In the genomic region with DNA sequence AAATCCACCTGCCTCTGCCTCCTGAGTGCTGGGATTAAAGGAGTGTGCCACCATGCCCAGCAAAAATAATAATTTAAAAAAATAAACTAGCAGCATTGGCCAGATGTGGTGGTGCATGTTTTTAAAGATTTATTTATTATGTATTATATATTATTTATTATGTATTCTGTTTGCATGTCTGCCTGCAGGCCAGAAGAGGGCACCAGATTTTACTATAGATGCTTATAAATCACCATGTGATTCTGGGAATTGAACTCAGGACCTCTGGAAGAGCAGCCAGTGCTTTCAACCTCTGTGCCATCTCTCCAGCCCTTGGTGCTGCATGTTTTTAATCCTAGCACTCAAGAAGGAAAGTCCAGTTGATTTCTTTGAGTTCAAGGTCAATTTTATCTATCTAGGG, we compare ENCODE assay signal across 25 mouse cellular contexts.
DNase-seq lines count a peak whose midpoint lies in the region; ATAC-seq and TF ChIP-seq lines count a peak whose summit lies in the region.
"Had no signal": no experiment of that assay in that cellular context is flagged by ENCODE, and none has a peak within 500 bp of the region (broad histone marks: within the 10 kb centered on the region; RNA-seq: fewer than 3 reads in every experiment).

No protein-coding gene starts in this region.

- no peak overlapping the region for H3K4me3 ChIP-seq in hindbrain, postnatal 0 days (ENCODE audit: low read length)
- H3K4me3 ChIP-seq in hindbrain, embryonic 11.5 days (ENCODE audit: low read depth, low read length), result no peak overlapping the region
- H3K4me3 ChIP-seq in liver, postnatal 0 days (ENCODE audit: low read depth, low read length), result no peak overlapping the region
- no peak overlapping the region for H3K4me3 ChIP-seq in liver, embryonic 12.5 days
- H3K4me3 ChIP-seq: embryonic facial prominence, embryonic 13.5 days; erythroblast, embryonic 14.5 days; hindbrain, embryonic 13.5 days; limb, embryonic 12.5 days; liver, embryonic 13.5 days; midbrain, embryonic 12.5 days had no signal

- H3K9me3 ChIP-seq in hindbrain, postnatal 0 days (ENCODE audit: low read length), result no peaks in the 10 kb centered on the region
- H3K9me3 ChIP-seq in hindbrain, embryonic 11.5 days (ENCODE audit: control insufficient read depth, low read length), result no peaks in the 10 kb centered on the region
- no peaks in the 10 kb centered on the region for H3K9me3 ChIP-seq in liver, postnatal 0 days (ENCODE audit: low read length)
- no peaks in the 10 kb centered on the region for H3K9me3 ChIP-seq in liver, embryonic 12.5 days (replicated peaks)
- H3K9me3 ChIP-seq: embryonic facial prominence, embryonic 13.5 days; hindbrain, embryonic 13.5 days; limb, embryonic 12.5 days; liver, embryonic 13.5 days; midbrain, embryonic 12.5 days had no signal

- H3K4me1 ChIP-seq in hindbrain, postnatal 0 days (ENCODE audit: insufficient read depth, low read length), result no peaks in the 10 kb centered on the region
- H3K4me1 ChIP-seq in hindbrain, embryonic 11.5 days (replicated peaks; ENCODE audit: control insufficient read depth, insufficient read depth, low read length), result peaks cover 4% of the 10 kb centered on the region; the same call in 1 of the 2 replicates
- H3K4me1 ChIP-seq in liver, postnatal 0 days (ENCODE audit: insufficient read depth), result peaks cover 17% of the 10 kb centered on the region
- H3K4me1 ChIP-seq in liver, embryonic 12.5 days, result peaks cover 38% of the 10 kb centered on the region

- no peaks in the 10 kb centered on the region for H3K27me3 ChIP-seq in hindbrain, postnatal 0 days (ENCODE audit: insufficient read depth, low read length)
- no peaks in the 10 kb centered on the region for H3K27me3 ChIP-seq in hindbrain, embryonic 11.5 days (ENCODE audit: control insufficient read depth, insufficient read depth, low read length)
- H3K27me3 ChIP-seq in liver, postnatal 0 days (ENCODE audit: insufficient read depth, low read length), result no peaks in the 10 kb centered on the region
- H3K27me3 ChIP-seq in liver, embryonic 12.5 days (replicated peaks), result no peaks in the 10 kb centered on the region
- H3K27me3 ChIP-seq: embryonic facial prominence, embryonic 13.5 days; hindbrain, embryonic 13.5 days; limb, embryonic 12.5 days; liver, embryonic 13.5 days; midbrain, embryonic 12.5 days had no signal

- peak; percentile 27 for DNase-seq in hindbrain, postnatal 0 days (ENCODE audit: low spot score)
- no peak for DNase-seq in hindbrain, embryonic 11.5 days (ENCODE audit: low spot score)
- DNase-seq in liver, postnatal 0 days, result no peak
- DNase-seq in A20 (ENCODE audit: low read depth, low spot score) (peak; percentile 39), NIH3T3 (ENCODE audit: low read depth) (peak; percentile 53)
- DNase-seq in ovary, adult 18-20 months (ENCODE audit: low spot score), result no peak
- no peak for DNase-seq in ovary, postnatal 36 days (ENCODE audit: low spot score)
- DNase-seq: adrenal gland, postnatal 25 days; cerebellum, adult 8-10 months; cerebellum, postnatal 36 days; embryo, embryonic 11 days; gastrocnemius, postnatal 25 days; kidney, postnatal 36 days; layer of hippocampus, adult 9-11 months; liver, embryonic 13.5 days; lung, postnatal 10 days; right cerebral cortex, postnatal 14 days had no signal

- H3K27ac ChIP-seq in hindbrain, postnatal 0 days, result no peak overlapping the region
- no peak overlapping the region for H3K27ac ChIP-seq in hindbrain, embryonic 11.5 days (ENCODE audit: low read depth, low read length)
- H3K27ac ChIP-seq in liver, postnatal 0 days (ENCODE audit: low read depth), result no peak overlapping the region
- no peak overlapping the region for H3K27ac ChIP-seq in liver, embryonic 12.5 days
- H3K27ac ChIP-seq: embryonic facial prominence, embryonic 13.5 days; hindbrain, embryonic 13.5 days; limb, embryonic 12.5 days; liver, embryonic 13.5 days; midbrain, embryonic 12.5 days had no signal

- peak; percentile 32; the same call in 1 of the 2 replicates for TF ChIP-seq CTCF in hindbrain, postnatal 0 days (IDR thresholded peaks at IDR 0.05; ENCODE audit: low read depth)
- TF ChIP-seq CTCF in liver, postnatal 0 days (IDR thresholded peaks at IDR 0.05; ENCODE audit: low read depth), result peak; percentile 27

- H3K4me2 ChIP-seq in hindbrain, postnatal 0 days (ENCODE audit: low read depth, low read length), result no peak overlapping the region
- H3K4me2 ChIP-seq in hindbrain, embryonic 11.5 days (replicated peaks; ENCODE audit: low read depth, low read length), result no peak overlapping the region
- no peak overlapping the region for H3K4me2 ChIP-seq in liver, postnatal 0 days (ENCODE audit: low read depth, low read length)
- no peak overlapping the region for H3K4me2 ChIP-seq in liver, embryonic 12.5 days
- H3K4me2 ChIP-seq: embryonic facial prominence, embryonic 13.5 days; hindbrain, embryonic 13.5 days; limb, embryonic 12.5 days; liver, embryonic 13.5 days; midbrain, embryonic 12.5 days had no signal

- no peak overlapping the region for H3K9ac ChIP-seq in hindbrain, postnatal 0 days (replicated peaks; ENCODE audit: low read length)
- no peak overlapping the region for H3K9ac ChIP-seq in hindbrain, embryonic 11.5 days (ENCODE audit: low read depth, low read length)
- no peak overlapping the region for H3K9ac ChIP-seq in liver, postnatal 0 days (replicated peaks)
- no peak overlapping the region for H3K9ac ChIP-seq in liver, embryonic 12.5 days
- H3K9ac ChIP-seq: embryonic facial prominence, embryonic 13.5 days; hindbrain, embryonic 13.5 days; limb, embryonic 12.5 days; liver, embryonic 13.5 days; midbrain, embryonic 12.5 days had no signal

- no peak for ATAC-seq in hindbrain, postnatal 0 days
- ATAC-seq in hindbrain, embryonic 11.5 days (ENCODE audit: low FRiP score), result no peak
- no peak for ATAC-seq in liver, postnatal 0 days
- no peak for ATAC-seq in liver, embryonic 12.5 days
- ATAC-seq: forebrain, embryonic 14.5 days; intestine, embryonic 16.5 days had no signal

- no peak for TF ChIP-seq EP300 in liver, postnatal 0 days (IDR thresholded peaks at IDR 0.05; ENCODE audit: low read depth)

- peaks cover 33% of the 10 kb centered on the region for H3K36me3 ChIP-seq in hindbrain, postnatal 0 days (ENCODE audit: insufficient read depth, low read length)
- H3K36me3 ChIP-seq in hindbrain, embryonic 11.5 days (ENCODE audit: control insufficient read depth, insufficient read depth, low read length), result no peaks in the 10 kb centered on the region
- peaks cover 13% of the 10 kb centered on the region for H3K36me3 ChIP-seq in liver, postnatal 0 days (replicated peaks; ENCODE audit: insufficient read depth, low read length)
- H3K36me3 ChIP-seq in liver, embryonic 12.5 days, result peaks cover 23% of the 10 kb centered on the region

Comparison
In these comparisons a context has a peak if more than half of its experiments do, and no peak if none do; other contexts are left out.
1. DNase-seq: peak in hindbrain, postnatal 0 days (single experiment), A20 (single experiment) and NIH3T3 (single experiment); none in hindbrain, embryonic 11.5 days (single experiment), liver, postnatal 0 days (single experiment), ovary, adult 18-20 months (single experiment) and ovary, postnatal 36 days (single experiment).